Mouse (Mus musculus) hindbrain, embryonic 10.5 days (tissue): ENCODE data around the gene Sp9. TPM values are rescaled to one million over a fixed set of nuclear protein-coding genes. Genes with fewer than 3 reads are reported as not detected.

Experiments used
- DNase-seq: peaks from one replicate; pipeline ENCODE4 v3.0.0-alpha.2; 2017; ENCODE audit warnings: low spot score
- H3K27ac ChIP-seq: fragments of 300-500 bp; sonication (generic); 2 replicates; pipeline ENCODE4 v1.5.1; 2016; ENCODE audit warnings: mild to moderate bottlenecking, moderate library complexity
- H3K27me3 ChIP-seq: fragments of 300-500 bp; sonication (generic); 2 replicates; pipeline ENCODE4 v1.6.1; 2016; ENCODE audit warnings: mild to moderate bottlenecking; ENCODE audit not compliant: poor library complexity, insufficient read depth, severe bottlenecking
- H3K36me3 ChIP-seq: fragments of 300-500 bp; sonication (generic); 2 replicates; pipeline ENCODE4 v1.6.1; 2016; ENCODE audit warnings: mild to moderate bottlenecking, moderate library complexity
- H3K4me1 ChIP-seq: fragments of 300-500 bp; sonication (generic); replicated peaks from 2 replicates; pipeline ENCODE4 v1.6.1; 2016; ENCODE audit warnings: mild to moderate bottlenecking
- H3K4me3 ChIP-seq: fragments of 300-500 bp; sonication (generic); 2 replicates; pipeline ENCODE4 v1.5.1; 2016; ENCODE audit warnings: mild to moderate bottlenecking, moderate library complexity
- H3K9me3 ChIP-seq: fragments of 300-500 bp; sonication (generic); 2 replicates; pipeline ENCODE4 v1.6.1; 2016; ENCODE audit warnings: mild to moderate bottlenecking, moderate library complexity
- WGBS: fragments of 180-500 bp; shearing (Covaris S2); methylation state at CpG from one replicate; pipeline ENCODE4 v1.1.7; 2016; 5-methylcytosine and 5-hydroxymethylcytosine counted together
- polyA plus RNA-seq: library from polyadenylated mRNA; unstranded; fragments of >200 nt; fragmentation: Nextera tagmentation; extraction: Ambion mirVana; gene quantifications from 2 replicates; pipeline ENCODE4 v1.2.1, GENCODE M21; 2016

Gene Sp9
- polyA plus RNA-seq, 1 experiment from 2014 or later = 2.3 TPM

DNA sequence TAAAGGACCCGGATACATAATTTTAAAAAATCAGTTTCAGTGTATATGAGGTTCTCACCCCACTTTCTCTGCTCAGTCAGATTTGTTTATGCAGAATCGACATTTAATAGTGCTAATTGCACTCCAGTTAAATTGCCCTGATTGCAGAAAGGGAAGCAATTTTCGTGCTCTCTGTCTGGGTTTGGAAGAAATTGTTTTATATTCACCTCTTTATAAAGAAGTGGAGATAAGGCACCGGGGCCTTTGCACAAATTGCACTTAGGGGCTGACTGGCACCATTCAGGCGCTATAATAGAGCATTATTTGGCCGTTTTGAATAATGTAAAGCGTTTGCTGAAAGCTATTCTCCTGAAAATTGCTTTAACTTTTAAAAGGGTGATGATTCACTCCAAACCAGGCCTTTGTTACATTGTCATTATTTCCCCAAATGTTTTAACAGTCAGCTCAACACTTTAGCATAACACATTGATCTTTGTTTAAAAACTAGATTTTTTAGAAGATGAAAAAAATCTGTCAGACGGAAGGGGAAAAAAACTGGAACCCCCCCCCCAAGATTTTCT lies 2.8 kb upstream of the Sp9 start:
- WGBS = 4% methylated on average over 8 of the region's 8 CpGs
- no peak for DNase-seq
- Histone ChIP-seq H3K9me3 (no peaks in the 10 kb centered on the region), H3K27ac (no peak overlapping the region), H3K4me3 (peak overlapping the region; percentile 70), H3K27me3 (peaks cover 99% of the 10 kb centered on the region), H3K4me1 (peaks cover 82% of the 10 kb centered on the region), H3K36me3 (peaks cover 8% of the 10 kb centered on the region)

DNA sequence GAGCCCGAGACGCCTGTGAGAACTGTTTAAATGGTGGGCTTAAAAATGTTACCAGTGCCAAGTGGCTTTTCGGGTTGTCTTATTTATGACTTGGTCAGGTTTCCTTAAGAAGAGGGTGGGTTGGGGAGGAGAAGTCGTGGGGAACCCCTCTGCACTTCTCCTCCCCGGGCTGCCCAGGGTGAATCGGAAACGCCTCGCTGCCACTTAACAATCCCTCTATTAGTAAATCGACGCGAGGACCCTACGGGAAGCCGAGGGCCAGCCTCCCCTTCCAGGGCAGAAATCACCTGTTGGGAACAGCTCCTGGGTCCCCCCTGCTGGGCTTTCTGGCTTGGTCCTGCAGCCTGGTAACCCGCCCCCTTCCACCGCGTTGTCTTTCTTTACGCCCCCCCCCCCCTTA lies 2.1 kb upstream of the Sp9 start:
- peak; percentile 51 for DNase-seq
- Histone ChIP-seq H3K9me3 (no peaks in the 10 kb centered on the region), H3K36me3 (peaks cover 15% of the 10 kb centered on the region), H3K4me3 (peak overlapping the region; percentile 70), H3K27ac (no peak overlapping the region), H3K4me1 (peaks cover 82% of the 10 kb centered on the region), H3K27me3 (peaks cover 99% of the 10 kb centered on the region)
- WGBS = 0% methylated on average over 16 of the region's 17 CpGs

DNA sequence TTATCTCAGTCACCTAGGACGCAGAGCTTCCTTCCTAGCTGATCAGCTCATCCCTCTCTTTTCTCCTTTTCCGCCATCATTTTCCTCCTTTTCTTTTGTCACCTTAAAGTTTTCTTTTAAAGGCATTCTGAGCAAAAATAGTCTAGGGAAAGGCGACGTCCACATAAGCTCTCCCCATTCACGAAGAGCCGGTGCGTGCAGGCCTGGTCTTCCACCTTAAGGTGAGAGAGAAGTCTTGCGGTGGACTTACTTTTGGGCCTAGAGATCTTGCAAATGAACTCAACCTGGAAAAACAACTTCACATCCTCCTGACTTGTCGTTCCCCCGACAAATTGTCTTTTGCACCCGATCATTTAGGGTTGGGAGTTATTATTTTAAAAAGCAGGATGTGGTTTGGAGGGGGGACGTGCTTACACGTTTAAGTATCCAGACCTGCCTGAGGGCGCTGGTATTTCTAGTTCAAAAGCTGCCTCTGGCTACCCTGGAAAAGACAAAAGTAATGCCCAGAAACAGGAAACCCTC lies 1.6 kb upstream of the Sp9 start:
- under 1% methylated on average over 14 of the region's 14 CpGs for WGBS
- Histone ChIP-seq H3K4me1 (peaks cover 79% of the 10 kb centered on the region), H3K4me3 (peak overlapping the region; percentile 70), H3K27me3 (peaks cover 99% of the 10 kb centered on the region), H3K36me3 (peaks cover 16% of the 10 kb centered on the region), H3K9me3 (no peaks in the 10 kb centered on the region), H3K27ac (peak overlapping the region; percentile 93)
- no peak for DNase-seq

DNA sequence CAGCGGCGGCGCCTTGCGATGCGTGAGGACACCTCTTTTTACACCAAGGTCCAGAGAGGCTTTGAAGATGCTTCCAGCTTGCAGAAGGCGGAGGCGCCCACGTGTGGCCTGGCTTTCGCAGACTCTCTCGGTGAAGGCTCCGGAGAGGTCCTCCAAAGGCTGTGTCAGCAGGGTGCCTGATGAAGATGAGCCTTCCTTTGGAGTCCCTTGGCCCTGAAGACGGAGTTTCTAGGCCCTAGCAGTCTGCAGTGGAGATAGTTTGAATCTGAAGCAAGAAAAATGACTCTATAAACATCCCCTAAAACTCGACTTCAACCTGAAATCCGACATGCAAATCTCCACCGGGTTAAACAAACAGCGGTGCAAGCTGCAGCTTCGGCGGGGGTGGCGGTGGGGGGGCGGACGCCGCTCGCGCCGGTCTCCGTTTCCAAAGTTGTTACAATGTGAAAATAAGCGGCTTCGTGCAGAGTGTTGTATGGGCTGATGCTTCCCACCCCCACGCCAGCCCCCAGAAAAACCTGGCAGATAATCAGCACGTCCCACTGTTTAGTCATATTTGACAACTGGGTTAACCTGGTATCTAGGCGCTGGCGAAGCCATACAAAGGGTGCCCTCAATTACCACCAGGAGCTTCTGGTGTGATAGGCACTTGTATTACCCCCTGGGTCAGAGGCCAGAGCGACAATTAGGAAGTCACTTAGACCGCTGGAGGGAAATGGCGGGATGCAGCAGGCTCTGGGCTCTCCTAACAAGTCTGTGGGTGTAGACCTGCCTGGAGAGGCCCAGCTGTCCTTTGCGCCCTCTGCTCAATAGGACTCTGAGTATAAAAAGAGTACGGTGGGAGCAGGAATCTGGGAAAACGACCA lies 899 bp upstream of the Sp9 start:
- WGBS = under 1% methylated on average over 38 of the region's 38 CpGs
- peaks cover 73% of the 10 kb centered on the region for H3K4me1 ChIP-seq
- DNase-seq = peak; percentile 69

DNA sequence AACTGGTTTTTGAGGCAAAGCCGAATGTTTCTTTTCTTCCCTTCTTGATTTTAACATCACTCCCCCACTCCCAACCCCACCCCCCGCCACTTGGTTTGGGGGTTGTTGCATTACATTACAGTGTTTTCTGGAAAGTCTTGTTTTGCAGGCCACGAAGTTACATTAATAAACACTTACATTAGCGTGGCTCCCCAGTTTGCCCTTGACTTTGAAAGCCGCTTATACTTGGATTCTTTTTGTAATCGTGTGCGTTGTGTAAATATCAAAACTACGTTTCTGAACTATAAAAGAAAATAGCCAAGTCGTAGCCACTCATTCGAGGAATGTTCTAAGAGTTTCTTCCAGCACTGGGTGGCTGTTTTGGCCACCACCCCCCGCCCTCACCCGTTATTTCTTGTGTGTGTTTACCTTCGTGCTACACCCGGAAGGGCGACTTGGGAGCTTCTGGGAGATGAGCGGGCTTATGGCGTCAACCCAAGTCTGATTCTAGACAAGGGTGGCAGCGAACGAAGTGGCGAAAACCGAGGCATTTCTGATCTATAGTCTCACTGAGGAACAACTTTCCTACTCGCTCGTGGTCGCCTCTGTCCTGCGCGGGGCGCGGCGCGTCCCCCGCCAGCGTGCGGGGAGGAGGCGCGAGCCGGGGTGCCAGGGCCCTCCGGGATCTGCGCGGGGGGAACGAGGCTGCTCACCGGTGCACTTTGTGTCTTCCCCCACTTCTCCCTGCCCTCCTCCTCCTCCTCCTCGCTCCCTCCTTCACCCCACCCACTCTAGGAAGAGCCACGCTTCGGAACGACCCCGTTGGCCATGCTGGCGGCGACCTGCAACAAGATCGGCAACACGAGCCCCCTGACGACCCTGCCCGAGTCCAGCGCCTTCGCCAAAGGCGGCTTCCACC lies 875 bp downstream of the Sp9 start:
- peaks cover 16% of the 10 kb centered on the region for H3K36me3 ChIP-seq
- peaks cover 91% of the 10 kb centered on the region for H3K27me3 ChIP-seq
- peak overlapping the region; percentile 70 for H3K4me3 ChIP-seq
- DNase-seq = peak; percentile 62
- WGBS = under 1% methylated on average over 55 of the region's 55 CpGs
- peaks cover 74% of the 10 kb centered on the region for H3K4me1 ChIP-seq
- peak overlapping the region; percentile 93 for H3K27ac ChIP-seq
- H3K9me3 ChIP-seq = no peaks in the 10 kb centered on the region

More for the DNA sequence above, 899 bp upstream of the Sp9 start:
- Histone ChIP-seq H3K9me3 (no peaks in the 10 kb centered on the region), H3K36me3 (peaks cover 16% of the 10 kb centered on the region), H3K27me3 (peaks cover 94% of the 10 kb centered on the region), H3K4me3 (peak overlapping the region; percentile 70), H3K27ac (peak overlapping the region; percentile 93)

DNA sequence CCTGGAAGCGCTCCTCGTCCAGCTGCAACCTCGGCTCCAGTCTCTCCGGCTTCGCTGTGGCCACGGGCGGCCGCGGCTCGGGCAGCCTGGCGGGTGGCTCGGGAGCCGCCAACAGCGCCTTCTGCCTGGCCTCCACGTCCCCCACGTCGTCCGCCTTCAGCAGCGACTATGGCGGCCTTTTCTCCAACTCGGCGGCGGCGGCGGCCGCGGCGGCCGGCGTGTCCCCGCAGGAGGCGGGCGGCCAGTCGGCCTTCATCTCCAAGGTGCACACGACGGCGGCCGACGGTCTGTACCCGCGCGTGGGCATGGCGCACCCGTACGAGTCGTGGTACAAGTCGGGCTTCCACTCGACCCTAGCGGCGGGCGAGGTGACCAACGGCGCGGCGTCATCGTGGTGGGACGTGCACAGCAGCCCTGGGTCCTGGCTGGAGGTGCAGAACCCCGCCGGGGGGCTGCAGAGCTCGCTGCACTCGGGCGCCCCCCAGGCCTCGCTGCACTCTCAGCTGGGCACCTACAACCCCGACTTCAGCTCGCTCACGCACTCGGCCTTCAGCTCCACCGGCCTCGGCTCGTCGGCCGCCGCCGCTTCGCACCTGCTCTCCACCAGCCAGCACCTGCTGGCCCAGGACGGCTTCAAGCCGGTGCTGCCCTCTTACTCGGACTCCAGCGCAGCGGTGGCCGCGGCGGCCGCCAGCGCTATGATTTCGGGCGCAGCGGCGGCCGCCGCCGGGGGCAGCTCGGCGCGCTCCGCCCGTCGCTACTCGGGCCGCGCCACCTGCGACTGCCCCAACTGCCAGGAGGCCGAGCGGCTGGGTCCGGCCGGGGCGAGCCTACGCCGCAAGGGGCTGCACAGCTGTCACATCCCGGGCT lies 1.8 kb downstream of the Sp9 start:
- peak overlapping the region; percentile 70 for H3K4me3 ChIP-seq
- H3K9me3 ChIP-seq = no peaks in the 10 kb centered on the region
- peaks cover 87% of the 10 kb centered on the region for H3K27me3 ChIP-seq
- peak overlapping the region; percentile 93 for H3K27ac ChIP-seq
- WGBS = under 1% methylated on average over 110 of the region's 110 CpGs
- H3K36me3 ChIP-seq = peaks cover 16% of the 10 kb centered on the region
- peaks cover 74% of the 10 kb centered on the region for H3K4me1 ChIP-seq
- DNase-seq = peak; percentile 74

DNA sequence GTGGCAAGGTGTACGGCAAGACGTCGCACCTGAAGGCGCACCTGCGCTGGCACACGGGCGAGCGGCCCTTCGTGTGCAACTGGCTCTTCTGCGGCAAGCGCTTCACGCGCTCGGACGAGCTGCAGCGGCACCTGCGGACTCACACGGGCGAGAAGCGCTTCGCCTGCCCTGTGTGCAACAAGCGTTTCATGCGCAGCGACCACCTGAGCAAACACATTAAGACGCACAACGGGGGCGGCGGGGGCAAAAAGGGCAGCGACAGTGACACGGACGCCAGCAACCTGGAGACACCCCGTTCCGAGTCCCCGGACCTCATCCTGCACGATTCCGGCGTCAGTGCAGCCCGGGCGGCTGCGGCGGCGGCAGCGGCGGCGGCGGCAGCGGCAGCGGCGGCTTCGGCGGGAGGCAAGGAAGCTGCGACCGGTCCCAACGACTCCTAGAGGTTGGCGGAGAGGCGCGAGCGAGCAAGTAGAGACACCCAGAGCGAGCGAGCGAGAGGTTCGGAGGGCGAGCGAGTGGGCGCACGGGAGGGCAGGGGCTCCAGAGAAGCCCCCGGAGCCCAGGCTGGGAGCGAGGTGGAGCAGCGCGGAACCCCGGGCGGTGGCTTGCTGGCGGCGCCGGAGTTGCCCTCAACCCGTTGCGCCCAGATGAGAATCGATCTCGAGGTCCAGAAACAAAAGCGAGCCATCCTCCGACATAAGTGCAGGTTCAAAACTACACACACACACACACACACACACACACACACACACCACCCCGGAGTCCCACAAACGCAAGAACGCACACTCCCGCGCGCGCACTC lies 2.6 kb downstream of the Sp9 start:
- Histone ChIP-seq H3K4me1 (peaks cover 76% of the 10 kb centered on the region), H3K4me3 (peak overlapping the region; percentile 70), H3K9me3 (no peaks in the 10 kb centered on the region), H3K27ac (peak overlapping the region; percentile 93), H3K27me3 (peaks cover 87% of the 10 kb centered on the region), H3K36me3 (peaks cover 16% of the 10 kb centered on the region)
- no peak for DNase-seq
- under 1% methylated on average over 88 of the region's 88 CpGs for WGBS

DNA sequence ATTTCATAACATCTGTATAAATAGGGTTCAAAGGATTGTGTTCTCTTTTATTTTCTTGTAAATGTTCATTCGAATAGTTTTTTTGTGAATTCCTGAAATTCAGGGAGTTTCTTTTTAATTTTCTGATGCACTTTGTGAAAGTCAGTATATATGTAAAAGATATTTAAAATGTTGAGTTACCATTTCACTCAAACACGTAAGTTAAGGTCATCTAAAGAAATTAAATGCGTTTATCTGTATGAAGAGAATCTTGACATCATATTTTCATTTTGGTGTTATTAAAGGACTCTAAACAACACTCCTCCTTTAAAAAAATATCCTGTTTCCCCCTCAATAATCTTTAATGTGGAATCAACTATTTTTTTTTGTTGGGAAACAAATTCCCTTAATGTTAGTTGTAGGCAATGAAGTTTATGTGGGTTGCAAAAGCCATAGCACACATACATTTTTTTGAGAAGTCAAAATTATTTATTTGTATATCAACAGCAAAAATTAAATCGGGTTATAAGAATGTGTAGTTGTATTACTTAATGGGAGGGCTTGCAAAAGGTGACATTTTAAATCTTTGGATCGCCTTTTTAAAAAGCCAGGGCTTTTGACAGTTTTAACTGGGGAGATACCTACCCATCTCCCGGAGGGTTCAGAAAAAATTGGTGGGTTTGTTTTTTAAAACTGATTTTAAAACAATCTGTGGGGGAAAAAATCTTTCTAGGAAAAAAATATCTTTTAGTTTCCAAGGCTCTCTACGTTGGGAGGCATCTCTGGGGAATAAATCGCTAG lies 3.7 kb downstream of the Sp9 start:
- Histone ChIP-seq H3K27ac (peak overlapping the region; percentile 93), H3K4me3 (peak overlapping the region; percentile 70), H3K27me3 (peaks cover 87% of the 10 kb centered on the region), H3K36me3 (peaks cover 16% of the 10 kb centered on the region), H3K4me1 (peaks cover 76% of the 10 kb centered on the region), H3K9me3 (no peaks in the 10 kb centered on the region)
- no peak for DNase-seq
- WGBS = 10% methylated on average over 8 of the region's 8 CpGs

DNA sequence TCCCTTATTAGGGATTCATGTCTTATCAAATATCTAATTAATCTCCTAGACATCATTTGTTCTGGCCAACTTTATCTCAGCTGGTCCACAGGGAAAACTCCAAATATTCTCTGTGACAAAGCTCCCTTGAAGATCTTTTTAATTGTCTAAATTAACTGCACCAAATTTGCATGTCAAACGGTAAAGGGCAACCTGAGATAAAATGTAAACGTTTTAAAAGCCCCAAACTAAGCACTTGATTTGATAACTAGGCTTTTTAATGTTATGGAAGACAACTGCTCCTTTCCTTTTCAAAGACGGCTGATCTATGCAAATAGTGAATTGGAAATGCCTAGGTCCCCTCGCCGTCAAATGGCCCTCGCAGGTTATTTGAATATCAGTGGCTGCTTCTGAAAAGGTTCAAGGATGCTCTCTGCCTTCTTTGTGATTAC lies 4.4 kb downstream of the Sp9 start:
- Histone ChIP-seq H3K4me3 (peak overlapping the region; percentile 70), H3K4me1 (peaks cover 76% of the 10 kb centered on the region)
- under 1% methylated on average over 6 of the region's 6 CpGs for WGBS

DNA sequence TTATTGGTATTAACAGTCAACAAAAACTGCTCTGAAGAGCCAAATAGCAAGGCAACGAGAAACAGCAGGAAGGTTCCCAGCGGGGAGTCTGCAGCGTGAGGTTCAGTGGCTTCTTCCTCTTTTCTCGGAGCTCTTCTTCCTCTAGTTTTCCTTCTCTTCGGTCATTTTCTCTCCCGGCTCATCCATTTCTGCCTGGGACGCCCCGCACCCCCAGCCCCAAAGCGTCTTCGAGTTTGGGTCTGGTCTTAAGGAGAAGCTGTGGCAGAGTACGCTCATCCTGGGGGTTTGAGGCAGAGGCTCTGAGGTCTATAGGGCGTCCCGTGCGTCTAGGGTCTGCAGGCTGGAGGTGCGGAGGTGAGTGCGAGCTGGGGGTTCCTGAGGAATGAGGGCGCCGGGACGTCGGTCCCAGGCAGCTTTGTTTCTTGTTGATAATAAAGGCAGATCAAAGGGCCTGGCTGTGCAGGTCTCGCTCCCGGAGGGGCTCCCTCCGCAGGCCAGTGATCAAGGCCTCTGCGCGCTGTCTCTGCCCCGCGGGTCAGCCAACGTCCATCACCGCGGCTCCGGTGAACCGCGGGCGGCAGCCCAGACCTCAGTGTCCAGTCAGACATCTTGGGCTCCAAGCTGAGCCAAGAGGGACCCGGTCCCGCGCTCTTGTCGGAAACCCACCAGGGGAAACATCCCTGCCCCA lies 5.4 kb downstream of the Sp9 start:
- WGBS = under 1% methylated on average over 38 of the region's 38 CpGs
- peaks cover 70% of the 10 kb centered on the region for H3K4me1 ChIP-seq

More for the DNA sequence above, 4.4 kb downstream of the Sp9 start:
- H3K27me3 ChIP-seq = peaks cover 87% of the 10 kb centered on the region
- H3K36me3 ChIP-seq = peaks cover 16% of the 10 kb centered on the region
- DNase-seq = peak; percentile 68
- H3K27ac ChIP-seq = peak overlapping the region; percentile 92
- H3K9me3 ChIP-seq = no peaks in the 10 kb centered on the region

More for the DNA sequence above, 5.4 kb downstream of the Sp9 start:
- Histone ChIP-seq H3K27me3 (peaks cover 87% of the 10 kb centered on the region), H3K4me3 (peak overlapping the region; percentile 70), H3K36me3 (peaks cover 16% of the 10 kb centered on the region), H3K27ac (peak overlapping the region; percentile 92), H3K9me3 (no peaks in the 10 kb centered on the region)
- peak; percentile 76 for DNase-seq
